Mouse (Mus musculus) left cerebral cortex, postnatal 14 days (tissue): Measurements from ENCODE around the gene Rasgrf2. TPM values are rescaled to one million over a fixed set of nuclear protein-coding genes. Genes with fewer than 3 reads are reported as not detected.
A peak's percentile ranks its signal among the peaks of the same experiment; 100 is the strongest.

Source experiments
- DNase-seq, 2 experiments: peaks; one replicate each; pipeline ENCODE4 v3.0.0; 2021 to 2022; ENCODE audit warnings: low spot score in 2 of 2, mixed read lengths in 1 of 2
- intact Hi-C: fragments of 180-260 bp; cut with DNase I; formaldehyde crosslinking; loops from one replicate; pipeline ENCODE4 v1.15.1; 2025
- total RNA-seq, 2 experiments: library from RNA; stranded (reverse); gene quantifications; 2 replicates each; pipeline ENCODE4 v1.2.3; 2021

The Rasgrf2 gene
- total RNA-seq, 2 experiments from 2014 or later, result 130 to 154 TPM

- intact Hi-C loops, result no loop called here
- DNase-seq, result peak; percentile 22 to 49
These were observed 77.7 kb downstream of the Rasgrf2 start for GRCm38 (mm10) chr13:92053748-92054147.

DNA sequence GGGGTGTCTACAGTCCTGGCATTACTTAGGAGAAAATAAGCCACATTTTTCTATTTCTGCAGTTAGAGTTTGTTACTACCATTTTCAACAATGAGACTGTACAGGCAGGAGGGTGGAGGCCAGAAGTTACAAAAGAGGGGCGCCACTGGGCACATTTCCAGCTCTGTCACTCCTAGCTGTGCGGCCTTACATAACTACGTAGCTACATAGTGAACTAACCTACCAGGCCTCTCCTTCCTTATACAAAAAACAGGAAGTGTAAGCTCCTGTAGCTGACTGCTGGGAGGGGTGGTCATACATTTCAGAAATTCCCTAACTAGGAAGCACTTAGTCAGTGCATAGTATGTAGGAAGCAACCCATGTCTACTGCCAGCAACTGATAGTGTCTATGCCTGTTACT lies 78.5 kb downstream of the Rasgrf2 start:
- intact Hi-C loops, result no loop called here
- DNase-seq, result no peak

DNA sequence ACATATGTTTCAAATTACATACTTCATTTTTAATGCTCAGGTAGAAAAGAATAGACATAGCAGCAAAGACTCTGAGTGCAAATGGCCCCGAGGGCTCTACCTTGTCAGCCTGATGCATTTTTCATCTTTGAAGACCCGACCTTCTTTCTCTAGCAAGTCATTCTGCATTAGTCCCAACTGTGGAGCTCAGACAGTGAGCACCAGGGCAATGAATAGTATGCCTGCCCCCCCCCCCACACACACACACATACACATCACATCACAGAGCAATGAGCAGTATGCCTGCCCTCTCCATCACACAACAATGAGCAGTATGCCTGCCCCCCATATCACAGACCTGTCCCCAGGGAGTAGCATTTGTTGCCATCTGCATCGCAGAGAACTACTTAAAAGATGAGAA lies 80.2 kb downstream of the Rasgrf2 start:
- DNase-seq, result no peak
- intact Hi-C loops, result no loop called here

DNA sequence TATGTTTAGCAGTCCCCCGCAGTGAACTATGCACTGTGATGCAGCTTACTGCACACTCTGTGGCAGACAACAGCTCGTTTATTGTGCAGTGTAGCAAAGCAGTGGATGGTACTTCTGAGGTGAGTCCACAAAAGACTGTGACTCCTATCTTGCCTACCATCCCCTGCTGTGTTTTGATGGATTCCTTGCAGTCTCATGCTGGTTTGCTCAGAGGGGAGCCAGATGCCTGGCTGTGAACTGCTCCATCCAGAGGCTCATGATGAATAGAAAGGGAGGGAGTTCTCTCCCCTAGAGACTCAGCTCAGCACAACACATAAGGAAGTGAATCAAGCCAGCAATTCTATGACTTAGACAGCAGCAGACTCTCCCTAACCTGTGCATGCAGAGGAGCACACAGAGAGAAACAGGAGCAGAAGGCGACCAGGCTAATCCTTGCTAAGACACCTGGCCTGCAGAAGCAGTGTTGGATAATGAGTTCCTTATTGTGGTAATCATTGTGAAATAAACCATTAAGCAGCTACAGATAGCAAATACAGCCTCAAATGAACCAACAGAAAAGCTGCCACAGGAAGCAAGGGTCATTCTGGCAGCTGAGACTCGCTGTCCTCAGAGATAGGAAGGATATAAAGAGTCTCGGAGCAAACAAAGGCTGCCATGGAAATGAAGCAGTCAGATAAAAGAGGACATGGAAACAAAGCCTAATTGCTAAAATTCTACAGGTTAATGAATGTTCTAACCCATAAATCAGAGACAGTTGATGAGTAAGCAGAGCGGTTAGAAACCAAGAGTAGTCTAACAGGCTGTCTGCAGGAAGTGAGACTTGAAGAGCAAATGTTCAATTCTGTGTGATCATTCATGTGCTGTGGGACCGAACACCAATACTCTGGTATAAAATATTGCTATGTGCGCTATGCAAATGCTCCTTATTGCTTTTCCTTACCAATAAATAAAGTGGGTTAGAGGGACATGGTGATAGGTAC lies 89.6 kb downstream of the Rasgrf2 start:
- no peak for DNase-seq
- intact Hi-C loops, result no loop called here

GRCm38 (mm10) chr13:92030364-92031057 lies 100.9 kb downstream of the Rasgrf2 start:
- intact Hi-C loops, result no loop called here
- DNase-seq, result no peak

GRCm38 (mm10) chr13:92029666-92030065 lies 101.8 kb downstream of the Rasgrf2 start:
- DNase-seq, result no peak
- intact Hi-C loops, result no loop called here

GRCm38 (mm10) chr13:92027951-92028350 lies 103.5 kb downstream of the Rasgrf2 start:
- intact Hi-C loops, result no loop called here
- no peak for DNase-seq

- no peak for DNase-seq
- intact Hi-C loops, result no loop called here
These were observed 104.8 kb downstream of the Rasgrf2 start for GRCm38 (mm10) chr13:92026651-92027050.

DNA sequence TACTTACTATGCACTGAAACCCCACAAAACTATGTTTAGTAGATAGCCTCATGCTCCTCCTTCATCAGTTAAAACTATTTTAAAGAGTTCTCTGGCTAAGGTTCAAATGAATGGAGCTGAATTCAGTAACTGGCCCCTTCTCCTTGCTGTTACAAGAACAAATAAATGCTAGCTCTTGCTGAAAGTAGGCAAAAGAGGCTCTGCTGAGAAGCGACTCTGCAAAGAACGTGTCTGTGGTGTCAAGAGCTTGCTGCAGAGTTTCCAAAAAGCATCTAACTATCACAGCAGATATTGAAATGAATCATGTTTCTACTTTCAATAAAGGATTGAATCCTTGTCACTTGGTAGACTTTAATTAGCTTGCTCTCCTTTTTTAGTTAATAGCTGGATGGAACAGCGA lies 106.3 kb downstream of the Rasgrf2 start:
- no peak for DNase-seq

GRCm38 (mm10) chr13:92022202-92022601 lies 109.3 kb downstream of the Rasgrf2 start:
- DNase-seq, result no peak
- intact Hi-C loops, result no loop called here

More for the DNA sequence above, 106.3 kb downstream of the Rasgrf2 start:
- intact Hi-C loops, result no loop called here

DNA sequence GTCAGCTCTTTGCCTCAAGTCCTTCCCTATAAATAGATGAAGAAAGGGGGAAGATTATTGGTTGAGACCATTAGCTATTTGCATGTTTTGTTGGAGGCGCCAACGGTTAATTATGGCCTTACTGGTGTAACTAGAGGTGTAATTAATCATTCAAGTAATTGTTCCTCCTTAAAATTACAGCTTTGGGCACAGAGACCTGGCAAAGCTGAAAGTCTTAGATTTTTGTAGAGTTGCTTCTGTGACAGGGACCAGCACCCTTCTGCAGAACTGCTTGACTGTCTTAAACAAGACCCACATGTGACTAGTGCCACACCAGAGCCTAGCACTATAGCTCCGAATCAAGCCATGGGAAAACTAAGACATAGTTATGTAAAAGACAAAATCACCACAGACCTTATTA lies 134.5 kb downstream of the Rasgrf2 start:
- DNase-seq, result no peak

DNA sequence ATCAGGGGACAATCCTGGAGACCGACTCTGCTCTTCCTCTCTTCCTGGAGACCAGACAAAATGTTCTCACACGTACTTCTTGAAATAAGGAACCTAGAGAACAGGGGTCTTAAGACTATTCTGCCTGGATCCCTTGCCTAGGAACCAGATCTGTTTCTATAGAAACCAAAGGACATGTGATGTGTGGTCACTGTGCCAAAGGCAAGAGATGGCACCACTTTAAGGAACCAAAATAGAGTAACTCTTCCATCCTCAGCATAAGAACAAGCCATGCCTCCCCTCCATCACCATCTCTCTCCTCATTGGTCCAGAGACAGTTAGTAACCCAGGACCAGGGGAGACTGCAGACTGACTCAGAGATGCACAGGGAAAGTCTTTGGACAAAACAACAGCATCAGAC lies 140.0 kb downstream of the Rasgrf2 start:
- intact Hi-C loops, result no loop called here
- DNase-seq, result peak in 1 of 2 experiments; percentile 30

More for the DNA sequence above, 134.5 kb downstream of the Rasgrf2 start:
- intact Hi-C loops, result no loop called here

GRCm38 (mm10) chr13:91990709-91991284 lies 140.7 kb downstream of the Rasgrf2 start:
- intact Hi-C loops, result no loop called here
- no peak for DNase-seq

DNA sequence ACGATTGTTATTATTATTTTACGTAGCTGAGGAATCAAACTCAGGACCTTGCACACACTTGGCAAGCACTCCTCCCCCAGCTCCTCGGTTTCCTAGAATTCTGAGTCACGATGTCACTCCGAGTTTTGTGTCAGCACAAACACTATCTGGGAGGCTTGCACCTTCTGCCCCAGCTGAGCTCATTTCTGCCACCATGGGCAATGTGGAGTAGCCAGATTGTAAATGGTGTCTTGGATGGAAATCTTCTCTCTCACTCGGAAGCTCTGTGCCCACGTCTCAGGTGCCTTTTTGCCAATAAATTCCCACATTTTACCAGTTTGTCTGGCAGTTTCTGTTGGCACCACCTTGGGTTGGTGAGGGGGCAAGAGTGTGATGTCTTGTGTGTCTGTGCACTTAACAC lies 143.1 kb downstream of the Rasgrf2 start:
- intact Hi-C loops, result no loop called here

GRCm38 (mm10) chr13:91986958-91987357 lies 144.5 kb downstream of the Rasgrf2 start:
- no peak for DNase-seq
- intact Hi-C loops, result no loop called here

More for the DNA sequence above, 143.1 kb downstream of the Rasgrf2 start:
- DNase-seq, result peak in 1 of 2 experiments; percentile 49

GRCm38 (mm10) chr13:91985915-91986589 lies 145.4 kb downstream of the Rasgrf2 start:
- no peak for DNase-seq
- intact Hi-C loops, result no loop called here

- intact Hi-C loops, result no loop called here
- DNase-seq, result no peak
These were observed 146.4 kb downstream of the Rasgrf2 start for GRCm38 (mm10) chr13:91985019-91985418.

DNA sequence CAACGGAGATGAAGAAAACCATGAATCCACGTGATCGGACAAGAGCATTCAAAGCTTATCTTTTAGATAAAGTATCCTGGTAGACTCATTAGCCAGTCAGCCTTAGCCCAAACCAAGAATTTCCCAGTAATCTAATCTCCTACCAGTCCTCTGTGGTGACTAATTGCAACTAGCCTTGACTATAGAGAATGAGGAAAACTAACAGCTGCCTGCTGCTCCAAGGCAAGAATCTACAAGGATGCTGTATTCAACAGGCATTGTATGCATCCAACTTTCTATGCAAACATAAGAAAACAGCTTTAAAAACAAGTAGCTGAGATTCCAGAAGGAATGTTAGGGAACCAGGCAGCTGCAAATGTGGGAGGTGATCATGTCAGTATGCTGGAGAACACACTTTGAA lies 149.4 kb downstream of the Rasgrf2 start:
- no peak for DNase-seq
- intact Hi-C loops, result no loop called here

GRCm38 (mm10) chr13:91981414-91981813 lies 150.0 kb downstream of the Rasgrf2 start:
- intact Hi-C loops, result no loop called here
- DNase-seq, result no peak

DNA sequence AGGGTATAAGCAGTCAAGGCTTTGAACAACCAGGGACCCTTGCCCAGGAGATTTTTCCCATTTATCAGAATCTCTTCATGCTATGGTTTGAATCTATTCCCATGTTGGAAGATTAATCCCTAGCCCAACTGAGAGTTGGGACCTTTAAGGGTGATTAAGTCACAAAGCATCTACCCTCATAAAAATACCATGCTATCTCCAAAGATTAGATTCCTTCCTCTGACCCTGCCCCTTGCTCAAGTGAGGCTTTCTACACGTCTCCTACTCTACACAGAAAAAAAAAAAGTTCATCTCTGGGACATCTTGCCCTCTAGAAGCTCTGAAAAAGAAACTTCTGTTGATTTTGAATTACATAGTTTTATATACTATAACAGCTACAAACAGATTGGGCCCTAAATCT lies 154.5 kb downstream of the Rasgrf2 start:
- no peak for DNase-seq

More for the DNA sequence above, 154.5 kb downstream of the Rasgrf2 start:
- intact Hi-C loops, result no loop called here
